Mouse (Mus musculus): ENCODE measurements around the gene Naa30.
"Not testable (repeated sequence)": the region's sequence is repeated elsewhere in the genome, so short reads cannot be mapped to it uniquely, and the experiment has no call there.

Naa30 gene

DNA sequence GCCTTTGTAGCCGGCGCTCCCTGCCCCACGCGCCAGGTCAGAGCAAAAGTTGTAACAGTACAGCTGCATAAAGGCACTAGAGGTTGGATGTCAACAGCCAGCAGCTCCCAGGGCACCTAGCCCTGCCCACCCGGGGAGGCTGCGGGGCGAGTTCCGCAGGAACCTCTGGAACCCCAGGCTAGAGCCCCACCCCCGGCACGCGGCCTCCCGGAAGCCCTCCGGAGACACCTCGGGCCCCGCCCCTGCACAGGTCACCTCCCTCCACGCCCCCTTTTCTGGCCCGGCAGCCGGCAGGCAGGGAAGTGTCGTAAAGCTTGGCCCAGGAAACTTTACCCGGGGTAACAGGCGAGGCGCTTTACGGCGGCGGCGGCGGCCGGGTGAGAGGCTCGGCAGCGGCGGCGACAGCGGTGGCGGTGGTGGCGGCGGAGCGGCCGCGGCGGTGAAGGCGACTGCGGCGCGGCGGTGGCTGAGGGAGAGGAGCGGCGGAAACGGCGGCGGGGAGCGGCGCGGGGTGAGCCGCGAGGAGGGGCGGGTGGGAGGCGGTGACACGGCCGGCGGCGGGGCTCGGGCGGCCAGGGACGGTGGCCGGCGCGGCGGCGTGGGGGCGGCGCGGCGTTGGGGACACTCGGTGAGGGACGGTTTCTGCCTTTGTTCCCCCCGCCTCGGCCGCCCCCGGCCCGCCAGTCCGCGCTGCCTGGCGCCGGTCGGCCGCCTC, at the start of gene Naa30:
Gene Naa30 (plus strand): TSS at position 360 of the 715 bp plus-strand sequence.
- peak; percentile 81 for DNase-seq (ENCODE audit: low read depth, low spot score)

DNA sequence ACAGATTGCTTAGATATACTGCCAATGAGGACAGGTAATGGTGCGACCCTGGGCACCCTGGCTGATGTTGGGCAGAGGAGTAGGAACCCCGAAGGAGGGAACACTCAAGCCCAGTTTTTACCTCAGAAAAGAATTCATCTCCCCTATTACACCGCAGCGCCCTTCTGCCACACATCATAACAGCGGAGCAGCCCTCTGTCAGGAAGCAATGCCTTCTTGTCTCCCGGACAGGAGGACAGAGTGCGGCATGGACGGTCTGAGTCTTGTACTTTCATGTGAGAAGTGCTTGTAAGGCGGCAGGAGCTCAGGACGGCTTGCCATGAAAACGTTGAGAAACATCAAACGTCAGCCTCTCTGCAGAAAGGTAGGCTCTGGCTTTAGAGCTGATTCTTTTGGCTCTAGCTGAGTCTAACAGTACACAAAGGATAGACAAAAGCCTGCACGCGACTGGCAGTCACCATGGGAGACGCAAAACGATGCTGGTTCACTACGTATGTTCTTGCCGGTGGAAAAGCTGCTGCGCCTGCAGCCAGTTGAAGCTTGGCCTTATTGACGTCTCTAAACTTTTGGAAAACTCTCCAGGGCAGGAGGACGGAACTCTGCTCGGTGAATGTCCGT, 44.8 kb upstream of the Naa30 start:
- no peak for DNase-seq (ENCODE audit: low read depth, low spot score)

DNA sequence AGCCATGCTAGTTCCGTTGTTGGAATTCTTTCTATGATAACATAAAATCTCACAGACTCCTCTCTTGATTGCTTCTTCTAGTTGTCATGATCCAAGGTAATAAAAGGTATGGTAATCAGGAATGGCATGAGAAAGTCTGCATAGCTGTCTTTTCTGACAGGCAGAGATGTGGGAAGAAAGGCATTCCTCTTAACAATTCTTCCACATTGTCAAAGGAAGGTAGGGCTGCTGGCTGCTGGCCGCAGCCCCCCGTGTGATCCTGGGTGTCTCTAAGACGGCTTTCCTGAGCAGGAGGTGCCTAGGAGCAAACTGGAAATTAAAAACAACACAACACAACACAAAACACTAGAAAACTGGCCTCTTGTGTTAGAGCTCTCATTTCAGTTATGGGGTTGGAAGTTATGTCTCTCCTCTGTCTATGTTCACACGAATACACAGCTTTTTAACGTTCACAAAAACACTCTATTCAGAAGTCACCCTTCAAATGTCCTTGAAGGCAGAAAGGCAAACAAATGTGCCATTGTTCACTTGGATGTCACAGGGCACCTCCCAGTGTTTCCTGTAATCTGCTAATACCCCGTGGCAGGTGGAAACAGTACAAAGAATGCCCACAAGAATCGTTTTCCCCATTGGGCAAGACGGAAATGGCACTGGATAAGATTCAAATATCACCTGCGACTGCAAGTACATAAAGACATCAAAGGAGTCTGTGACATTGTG, 43.3 kb upstream of the Naa30 start:
- no peak for DNase-seq (ENCODE audit: low read depth, low spot score)

DNA sequence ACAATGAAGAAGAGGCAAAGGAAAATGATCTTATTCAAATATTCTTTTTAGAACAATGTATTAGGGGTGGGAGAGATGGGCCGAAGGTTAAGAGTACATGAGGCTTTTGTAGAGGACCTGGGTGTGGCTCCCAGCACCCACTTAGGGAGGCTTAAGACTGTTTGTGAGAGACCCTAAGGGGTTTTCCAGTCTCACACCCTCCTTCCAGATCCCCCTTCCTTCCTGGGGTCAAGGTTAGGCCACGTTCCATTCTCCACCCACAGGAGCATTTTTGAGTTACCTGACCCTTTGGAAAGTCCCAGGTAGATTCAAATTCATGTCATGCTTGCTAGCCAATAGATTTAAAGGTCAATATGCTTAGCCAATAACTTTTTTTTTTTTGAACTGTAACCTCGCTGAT, 39.6 kb upstream of the Naa30 start:
- DNase-seq (ENCODE audit: low read depth, low spot score): no peak

DNA sequence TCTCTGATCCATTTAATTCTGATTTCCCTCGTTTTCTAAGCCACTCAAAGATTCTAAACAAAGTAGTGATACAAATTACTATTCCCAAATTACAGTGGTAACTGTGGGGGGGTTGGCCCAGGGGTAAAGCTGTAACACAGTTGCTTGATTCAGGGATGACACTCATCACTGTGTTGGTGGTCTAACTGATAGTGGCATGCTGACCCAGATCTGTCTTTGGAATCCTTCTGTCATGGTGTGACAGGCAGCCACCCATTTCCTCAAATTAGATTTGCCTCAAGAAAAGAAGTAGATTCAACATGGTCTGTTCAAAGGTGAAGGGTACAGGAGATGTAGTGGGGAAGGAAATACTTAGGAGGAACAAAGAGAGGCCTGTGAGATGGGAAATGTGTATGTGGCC, 33.9 kb upstream of the Naa30 start:
- no peak for DNase-seq (ENCODE audit: low read depth, low spot score)

DNA sequence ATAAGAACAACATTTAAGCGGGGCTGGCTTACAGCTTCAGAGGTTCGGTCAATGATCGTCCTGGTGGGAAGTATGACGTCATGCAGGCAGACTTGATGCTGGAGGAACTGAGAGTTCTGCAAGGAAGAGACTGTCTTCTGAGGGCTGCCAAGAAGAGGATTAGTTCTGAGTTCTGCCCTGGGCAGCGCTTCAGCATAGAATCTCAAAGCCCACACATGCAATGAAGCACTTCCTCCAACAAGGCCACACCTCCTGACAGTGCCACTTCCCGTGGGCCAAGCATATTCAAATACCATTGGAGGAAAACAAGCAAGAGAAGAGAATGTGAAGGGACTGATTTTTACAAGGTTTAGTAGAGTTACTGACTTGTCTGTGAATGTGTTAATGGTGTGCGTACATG, 31.3 kb upstream of the Naa30 start:
- no peak for DNase-seq (ENCODE audit: low read depth, low spot score)

DNA sequence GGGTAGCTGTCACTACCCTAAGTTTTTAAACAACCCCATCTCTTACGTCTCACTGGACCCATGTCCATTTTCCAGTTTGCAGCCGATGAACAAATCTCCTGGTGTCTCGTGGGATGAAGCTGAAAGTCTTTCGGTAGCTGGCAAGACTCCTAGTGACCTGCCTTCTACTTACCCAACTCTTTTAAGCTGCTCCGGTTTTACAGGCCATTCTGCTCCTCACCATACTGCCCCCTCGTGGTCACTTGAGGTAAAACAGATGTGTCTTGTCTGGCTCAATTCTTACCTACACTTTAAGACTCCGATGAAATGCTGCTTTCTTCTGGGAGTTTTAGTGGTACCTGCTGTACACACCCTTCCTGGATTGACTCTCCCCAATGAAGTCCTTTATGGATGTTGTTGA, 18.2 kb upstream of the Naa30 start:
- peak; percentile 43 for DNase-seq (ENCODE audit: low read depth, low spot score)

DNA sequence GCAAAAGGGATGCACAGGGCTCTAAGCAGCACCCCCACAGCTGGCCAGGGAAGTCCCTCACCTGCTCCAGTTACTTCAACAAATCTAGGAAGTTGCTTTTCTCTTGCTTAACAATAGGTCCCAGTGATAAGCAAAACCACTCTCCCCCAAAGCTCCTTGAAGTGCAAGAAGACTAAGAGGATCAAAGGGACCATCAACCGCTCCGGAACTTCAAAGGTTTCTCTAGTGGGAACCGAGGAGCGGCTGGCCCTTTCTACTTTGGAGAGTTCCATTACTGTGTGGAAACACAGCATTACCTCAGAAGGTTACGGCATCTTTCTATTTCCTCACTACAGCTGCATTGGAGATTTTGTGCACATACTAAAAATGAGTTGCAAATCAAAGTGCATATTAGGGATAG, 16.5 kb upstream of the Naa30 start:
- no peak for DNase-seq (ENCODE audit: low read depth, low spot score)

DNA sequence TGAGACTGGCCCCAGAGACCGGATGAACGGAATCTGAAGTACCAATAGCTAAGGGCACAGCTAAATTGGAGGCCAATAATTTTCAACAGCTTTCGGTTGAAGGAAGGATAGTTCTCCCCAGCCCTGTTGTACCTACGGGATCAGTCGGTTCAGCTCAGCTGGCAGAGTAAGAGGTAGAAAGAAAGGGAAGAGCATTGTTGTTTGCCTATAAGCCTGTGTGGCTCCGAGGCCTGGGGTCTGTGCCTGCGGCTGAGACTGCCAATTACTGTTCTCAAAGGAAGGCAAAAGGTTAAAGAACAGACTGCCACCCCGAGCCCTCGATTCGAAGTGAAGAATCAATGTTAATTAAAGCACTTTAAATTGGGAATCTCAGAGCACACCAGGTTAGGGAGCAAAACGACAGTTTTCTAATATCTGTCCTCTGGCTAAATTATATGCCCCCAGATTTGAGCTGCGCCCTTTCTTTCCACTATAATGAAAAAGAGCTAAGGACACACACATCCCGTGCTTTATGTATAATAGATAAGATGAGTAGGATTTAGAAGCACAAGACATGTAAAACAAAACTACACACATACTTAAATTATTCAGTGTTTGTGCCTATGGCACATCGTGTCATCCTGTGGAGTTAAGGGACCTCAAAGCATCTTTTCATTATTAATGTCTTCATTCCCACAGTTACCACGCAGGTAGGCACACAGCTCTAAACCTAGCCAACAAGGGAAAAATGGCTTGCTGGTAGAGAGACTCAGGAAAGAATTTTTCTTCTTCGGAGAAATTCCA, 13.7 kb upstream of the Naa30 start:
- no peak for DNase-seq (ENCODE audit: low read depth, low spot score)

DNA sequence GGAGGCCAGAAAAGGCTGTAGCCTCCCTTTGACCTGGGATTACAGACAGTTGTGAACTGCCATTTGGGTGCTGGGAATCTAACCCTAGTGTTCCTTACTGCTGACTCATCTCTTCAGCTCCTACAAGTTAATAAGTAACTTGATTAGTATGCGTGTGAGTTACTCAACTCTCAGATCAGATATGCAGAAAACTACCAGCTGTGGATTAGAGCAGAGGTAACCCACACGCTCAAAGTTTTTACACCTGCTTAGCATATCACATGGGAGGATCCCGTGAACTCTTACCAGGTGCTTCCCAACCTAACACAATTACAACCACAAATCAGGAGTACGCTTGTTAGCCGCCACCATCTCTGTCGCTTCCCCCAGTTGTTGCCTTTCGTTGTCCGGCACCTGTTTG, 740 bp upstream of the Naa30 start:
- no peak for DNase-seq (ENCODE audit: low read depth, low spot score)

DNA sequence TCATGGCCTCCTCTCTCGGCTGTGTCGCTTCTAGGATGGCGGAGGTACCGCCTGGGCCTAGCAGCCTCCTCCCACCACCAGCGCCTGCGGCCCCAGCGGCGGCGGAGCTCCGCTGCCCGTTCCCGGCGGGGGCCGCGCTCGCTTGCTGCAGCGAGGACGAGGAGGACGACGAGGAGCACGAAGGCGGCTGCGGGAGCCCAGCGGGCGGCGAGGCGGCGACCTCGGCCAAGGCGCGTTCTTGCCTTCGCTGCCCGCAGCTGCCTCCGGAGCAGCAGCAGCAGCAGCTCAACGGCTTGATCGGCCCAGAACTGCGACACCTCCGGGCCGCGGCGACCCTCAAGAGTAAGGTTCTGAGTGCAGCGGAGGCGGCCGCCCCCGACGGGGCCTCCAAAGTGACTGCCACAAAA, 559 bp downstream of the Naa30 start:
- no peak for DNase-seq (ENCODE audit: low read depth, low spot score)

DNA sequence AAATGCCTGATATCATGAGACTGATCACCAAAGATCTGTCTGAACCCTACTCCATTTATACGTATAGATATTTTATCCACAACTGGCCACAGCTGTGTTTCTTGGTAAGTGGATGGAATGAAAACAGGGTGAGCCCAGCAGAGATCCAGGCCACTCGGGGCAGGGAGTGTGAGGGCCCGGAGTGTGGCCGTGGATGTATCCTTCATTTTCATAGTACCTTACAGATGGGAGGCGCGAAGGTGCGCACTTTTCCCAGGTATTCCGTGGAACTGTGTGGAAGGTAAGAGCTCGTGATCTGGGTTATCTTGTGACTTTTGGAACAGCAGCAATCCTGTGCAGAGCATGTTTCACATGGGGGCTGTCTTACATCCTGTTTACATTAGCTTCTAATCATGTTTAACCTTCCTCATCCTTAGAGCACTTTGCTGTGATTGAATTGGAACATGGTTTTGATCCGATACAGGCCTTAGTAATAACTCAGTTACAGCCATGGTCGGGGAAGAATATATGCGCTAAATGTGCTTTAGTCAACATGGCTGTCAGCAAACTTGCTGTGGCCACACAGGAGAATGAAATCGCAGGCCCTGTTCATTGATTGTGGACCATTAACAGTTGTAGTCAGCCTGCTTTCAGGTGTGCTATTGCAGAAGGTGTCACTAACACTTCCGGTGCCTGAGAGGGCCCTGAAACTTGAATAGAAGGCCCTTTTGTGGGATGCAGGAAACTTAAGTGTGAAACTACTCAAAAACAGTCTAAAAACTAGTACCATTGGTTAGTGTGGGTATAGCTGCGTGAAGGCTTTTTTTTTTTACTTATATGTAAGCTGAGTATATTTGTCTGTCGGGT, 1.5 kb downstream of the Naa30 start:
- DNase-seq (ENCODE audit: low read depth, low spot score): no peak

DNA sequence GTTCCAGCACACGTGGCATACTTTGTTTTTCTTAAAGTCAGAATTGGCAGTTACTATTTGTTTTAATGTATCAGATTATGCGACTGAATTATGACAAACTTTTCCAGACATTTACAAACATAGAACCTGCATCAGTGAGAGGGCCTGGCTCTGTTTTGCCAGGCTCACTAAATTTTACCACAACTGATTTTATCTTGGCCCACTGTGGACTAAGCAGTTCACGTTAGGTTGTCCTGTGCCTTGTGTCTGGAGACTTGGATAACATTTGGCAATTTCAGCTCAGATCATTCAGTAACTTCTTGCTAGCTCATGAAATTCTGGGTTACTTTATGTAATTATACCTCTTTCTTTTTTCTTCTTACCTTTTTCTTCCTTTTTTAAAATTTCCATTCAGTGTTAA, 7.7 kb downstream of the Naa30 start:
- no peak for DNase-seq (ENCODE audit: low read depth, low spot score)

DNA sequence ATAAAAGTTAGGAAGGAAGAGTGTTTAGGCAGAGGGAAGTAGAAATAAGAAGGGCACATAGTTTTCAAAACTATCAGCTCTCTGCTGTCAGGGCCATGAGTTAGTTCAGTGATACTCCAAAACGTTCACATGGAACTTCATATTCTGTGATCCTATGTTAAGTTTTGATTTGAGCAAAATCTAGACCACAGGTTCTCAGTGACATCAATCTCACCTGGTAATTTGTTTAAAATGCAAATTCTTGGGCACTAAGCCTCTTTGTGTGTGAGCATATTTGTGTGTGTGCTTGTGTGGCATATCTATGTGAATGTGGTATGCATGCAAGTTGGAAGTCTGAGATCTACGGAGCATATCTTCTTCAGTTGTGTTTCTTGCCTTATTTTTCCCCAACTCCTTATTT, 14.2 kb downstream of the Naa30 start:
- DNase-seq (ENCODE audit: low read depth, low spot score): no peak

DNA sequence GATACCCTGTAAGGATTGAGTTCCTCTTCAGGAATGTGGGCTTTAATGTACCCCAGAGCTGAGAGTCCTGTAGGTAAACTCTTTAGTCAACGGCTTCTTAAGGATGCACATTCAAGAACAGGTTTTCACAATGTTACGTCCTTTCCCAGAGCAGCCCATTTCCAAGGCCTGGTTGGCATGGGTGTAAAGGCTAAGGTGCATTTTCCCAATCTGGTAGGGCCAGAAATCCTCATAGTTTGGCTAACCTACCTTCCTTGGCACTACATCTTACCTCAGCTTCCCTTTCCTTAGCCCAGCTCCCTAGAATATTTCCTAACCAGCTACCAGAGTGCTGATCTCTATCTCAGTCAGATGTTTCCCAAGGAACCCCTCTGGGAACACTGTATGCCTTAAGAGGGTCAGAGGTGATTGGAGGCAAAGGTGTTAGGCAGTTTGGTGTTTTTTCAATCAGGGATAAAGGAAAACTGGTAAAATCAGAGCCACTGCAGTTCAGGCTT, 25.1 kb downstream of the Naa30 start:
- DNase-seq (ENCODE audit: low read depth, low spot score): no peak

DNA sequence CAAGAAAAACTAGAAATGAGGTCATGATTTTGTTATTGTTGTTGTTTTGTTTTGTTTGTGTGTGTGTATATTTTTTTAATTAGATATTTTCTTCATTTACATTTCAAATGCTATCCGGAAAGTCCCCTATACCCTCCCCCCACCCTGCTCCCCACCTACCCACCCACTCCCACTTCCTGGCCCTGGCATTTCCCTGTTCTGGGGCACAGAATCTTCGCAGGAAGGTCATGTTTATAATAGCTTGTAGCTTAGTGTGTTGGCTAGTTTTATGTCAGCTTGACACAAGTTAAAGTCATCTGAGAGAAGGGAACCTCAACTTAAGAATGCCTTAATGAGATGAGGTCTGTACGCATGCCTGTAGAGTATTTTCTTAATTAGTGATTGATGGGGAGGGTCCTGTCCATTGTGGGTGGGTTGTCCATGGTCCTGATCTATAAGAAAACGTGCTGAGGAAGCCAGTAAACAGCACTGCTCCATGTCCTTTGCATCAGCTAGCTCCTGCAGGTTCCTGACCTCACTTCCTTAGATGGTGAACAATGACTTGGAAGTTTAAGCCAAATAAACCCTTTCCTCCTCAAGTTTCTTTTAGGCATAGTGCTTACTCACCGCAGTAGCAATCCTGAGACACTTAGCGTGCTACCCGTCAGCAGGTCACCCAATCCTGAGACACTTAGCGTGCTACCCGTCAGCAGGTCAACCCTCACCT, 29.2 kb downstream of the Naa30 start:
- no peak for DNase-seq (ENCODE audit: low read depth, low spot score)

DNA sequence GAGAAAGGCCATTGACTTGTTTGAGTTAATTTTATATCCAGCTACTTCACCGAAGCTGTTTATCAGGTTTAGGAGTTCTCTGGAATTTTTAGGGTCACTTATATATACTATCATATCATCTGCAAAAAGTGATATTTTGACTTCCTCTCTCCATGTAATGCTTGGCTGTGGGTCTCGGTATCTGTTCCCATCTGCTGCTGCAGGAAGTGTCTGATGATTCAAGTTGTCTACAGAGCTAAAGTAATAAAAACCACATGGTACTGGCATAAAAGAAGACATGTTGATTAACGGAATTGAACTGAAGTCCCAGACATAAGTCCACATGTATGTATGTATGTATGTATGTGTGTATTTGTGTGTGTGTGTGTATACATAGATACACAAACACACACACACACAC, 38.2 kb downstream of the Naa30 start:
- not testable (repeated sequence) for DNase-seq (ENCODE audit: low read depth, low spot score)

DNA sequence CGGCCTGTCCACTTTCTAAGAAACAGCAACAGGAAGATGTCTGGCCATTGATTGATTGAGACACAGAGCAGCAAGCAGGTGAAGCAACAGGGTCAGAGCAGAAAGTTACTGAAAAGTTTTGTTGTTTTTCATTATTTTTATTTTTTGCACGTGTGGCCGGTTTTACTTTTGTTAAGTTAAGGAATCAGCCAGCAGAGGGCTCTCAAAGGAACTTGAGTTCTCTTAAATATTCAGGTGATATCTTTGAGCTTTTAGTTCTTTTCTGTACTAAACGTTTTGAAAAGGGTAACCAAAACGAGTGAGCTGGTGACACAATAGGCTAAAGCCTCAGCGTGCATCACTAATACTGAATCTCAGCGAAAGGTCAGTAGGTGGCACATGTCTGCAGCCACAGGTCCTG, 46.7 kb downstream of the Naa30 start:
- DNase-seq (ENCODE audit: low read depth, low spot score): no peak

DNA sequence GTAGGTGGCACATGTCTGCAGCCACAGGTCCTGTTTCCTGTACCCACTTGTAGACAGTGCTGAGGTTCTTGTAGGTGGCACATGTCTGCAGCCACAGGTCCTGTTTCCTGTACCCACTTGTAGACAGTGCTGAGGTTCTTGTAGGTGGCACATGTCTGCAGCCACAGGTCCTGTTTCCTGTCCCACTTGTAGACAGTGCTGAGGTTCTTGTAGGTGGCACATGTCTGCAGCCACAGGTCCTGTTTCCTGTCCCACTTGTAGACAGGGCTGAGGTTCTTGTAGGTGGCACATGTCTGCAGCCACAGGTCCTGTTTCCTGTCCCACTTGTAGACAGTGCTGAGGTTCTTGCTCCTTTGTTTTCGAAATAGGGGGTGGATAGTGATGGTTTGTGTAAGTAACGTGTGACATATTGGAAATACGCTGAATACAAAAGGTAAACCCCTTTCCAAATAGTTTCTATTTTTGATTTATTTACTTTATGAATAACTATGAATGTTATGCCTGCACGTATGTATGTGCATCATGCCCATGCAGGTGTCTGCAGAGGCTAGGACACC, 47.5 kb downstream of the Naa30 start:
- DNase-seq (ENCODE audit: low read depth, low spot score): not testable (repeated sequence)

DNA sequence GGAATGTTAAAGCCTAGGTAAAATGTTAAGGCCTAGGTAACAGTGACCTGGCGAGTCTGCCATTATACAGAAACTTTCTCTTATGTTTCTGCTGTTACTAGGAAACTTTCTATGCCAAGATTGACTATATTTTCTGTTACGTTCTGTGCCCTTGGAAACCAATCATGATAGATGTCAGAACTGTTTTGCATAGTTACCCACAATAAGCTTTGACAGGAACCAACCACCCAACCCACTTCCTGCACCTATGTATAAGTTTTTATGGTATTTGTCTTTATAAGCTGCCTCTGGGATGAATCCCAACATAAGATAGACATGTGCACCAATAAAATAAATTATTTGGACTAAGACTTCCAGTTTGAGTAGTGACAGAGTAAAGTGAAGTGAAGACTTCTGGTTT, 49.7 kb downstream of the Naa30 start:
- no peak for DNase-seq (ENCODE audit: low read depth, low spot score)

Measured in retina, adult 2 months (tissue).